Mouse (Mus musculus): ENCODE measurements at regions not wholly inside any gene's neighbourhood (a gene's known extent, or its start where the extent isn't known, plus 50 kb on each side); places are given as distances from the start of the nearest gene placed in this dataset.
"Not testable (repeated sequence)": the region's sequence is repeated elsewhere in the genome, so short reads cannot be mapped to it uniquely, and the experiment has no call there.

DNA sequence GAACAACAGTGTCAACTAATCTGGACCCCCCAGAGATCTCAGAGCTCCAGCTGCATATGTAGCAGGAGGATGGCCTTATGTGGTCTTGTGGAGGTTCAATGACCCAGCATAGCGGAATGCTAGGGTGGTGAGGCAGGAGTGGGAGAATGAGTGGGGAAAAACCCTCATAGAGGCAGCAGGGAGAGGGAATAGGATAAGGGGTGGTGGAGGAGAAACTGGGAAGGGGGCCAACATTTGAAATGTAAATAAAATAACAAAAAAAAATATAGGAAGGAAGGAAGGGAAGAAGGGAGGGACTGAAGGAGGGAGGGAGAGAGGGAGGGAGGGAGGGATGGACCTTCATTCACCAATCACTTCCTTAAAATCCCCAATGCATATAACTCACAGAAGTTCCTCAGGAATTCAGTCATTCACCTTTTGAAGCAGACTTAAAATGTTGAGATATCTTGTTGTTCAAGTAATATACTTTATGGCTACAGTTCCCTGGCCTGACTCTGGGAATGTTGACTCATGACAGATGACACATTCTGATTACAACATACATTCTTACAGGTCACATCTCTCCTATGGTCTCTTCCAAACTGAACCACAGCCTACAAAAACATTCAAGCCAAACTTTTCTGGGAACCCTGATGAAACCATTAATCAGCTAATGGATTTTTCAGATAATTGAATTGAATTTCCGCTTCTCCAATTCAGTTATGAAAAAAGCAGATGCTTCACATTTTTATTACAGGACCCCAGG, 471.3 kb upstream of the Htr2a start:
- ATAC-seq (replicated peaks; ENCODE audit: low FRiP score, poor library complexity, severe bottlenecking), result no peak

DNA sequence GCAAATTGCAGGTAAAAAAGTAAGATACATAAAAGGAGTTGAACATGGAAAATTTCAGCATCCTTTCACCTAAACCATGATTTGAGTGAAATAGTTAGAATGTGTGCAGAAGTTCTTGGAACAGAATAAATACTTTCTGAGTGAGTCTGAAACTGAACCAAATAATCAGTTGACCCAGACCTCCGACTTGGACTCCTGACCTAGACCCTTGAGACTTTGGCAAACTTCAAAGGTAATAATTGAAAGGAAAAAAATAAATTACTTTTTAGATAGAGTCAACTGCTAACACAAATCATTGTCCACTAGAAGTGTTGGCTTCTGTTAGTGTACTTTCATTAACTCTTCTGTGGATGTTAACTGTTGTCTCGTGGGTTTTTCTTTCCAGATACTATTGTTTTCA, 460.6 kb upstream of the Htr2a start:
- ATAC-seq (replicated peaks; ENCODE audit: low FRiP score, poor library complexity, severe bottlenecking), result no peak

DNA sequence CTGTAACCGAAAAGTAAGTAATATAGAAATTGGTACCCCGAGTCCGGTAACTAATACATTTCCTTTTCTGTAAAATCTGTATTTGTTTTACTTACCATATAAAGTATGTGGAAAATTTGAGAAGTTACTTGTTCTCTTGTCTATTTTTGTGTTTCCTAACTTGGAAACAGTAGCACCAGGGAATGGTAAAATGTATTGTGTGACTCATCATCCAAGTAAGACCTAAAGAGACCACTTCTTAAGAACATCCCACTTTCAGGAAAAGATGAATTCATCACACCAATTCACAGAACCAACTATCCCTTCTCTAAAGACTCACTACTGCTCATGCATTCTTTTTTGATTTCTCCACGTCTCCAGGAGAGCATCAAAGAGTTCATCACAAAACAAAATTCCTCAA, 457.6 kb upstream of the Htr2a start:
- no peak for ATAC-seq (replicated peaks; ENCODE audit: low FRiP score, poor library complexity, severe bottlenecking)

DNA sequence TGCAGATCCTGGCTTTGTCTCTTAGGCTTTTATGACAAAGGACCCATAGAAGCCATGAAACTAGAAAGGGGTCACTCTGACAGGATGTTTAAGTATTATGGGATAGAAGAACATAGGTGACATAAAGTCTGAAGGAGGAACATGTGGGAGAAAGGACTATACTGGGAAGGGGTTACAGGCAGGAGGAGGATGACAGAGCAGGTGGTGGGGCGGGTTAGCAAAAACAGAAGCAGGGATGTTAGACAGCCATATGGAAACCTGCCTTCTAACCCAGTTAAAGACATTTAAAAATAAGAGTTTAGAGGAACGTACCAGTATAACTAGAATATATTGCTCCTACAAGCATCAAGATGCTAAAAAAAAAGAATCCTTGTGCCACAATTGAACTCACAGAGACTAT, 438.9 kb upstream of the Htr2a start:
- ATAC-seq (replicated peaks; ENCODE audit: low FRiP score, poor library complexity, severe bottlenecking), result no peak

DNA sequence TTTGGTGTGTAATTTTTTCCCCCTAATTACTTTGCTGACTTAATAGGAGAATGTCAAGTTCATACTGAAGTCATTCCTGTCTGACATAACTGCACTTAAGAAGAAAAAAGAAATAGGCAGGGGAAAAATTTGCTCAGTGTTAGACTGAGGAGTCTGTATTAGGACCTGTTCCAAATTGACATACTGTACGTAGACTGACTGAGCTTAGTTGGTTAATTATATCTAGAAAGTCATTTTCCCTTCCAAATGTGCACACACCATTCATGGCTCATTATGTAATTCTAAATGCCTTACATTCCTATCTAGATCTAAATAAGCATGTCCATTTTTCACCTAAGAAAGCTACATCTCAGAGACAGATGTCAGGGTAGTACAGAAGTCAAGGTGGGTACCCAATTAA, 435.6 kb upstream of the Htr2a start:
- no peak for ATAC-seq (replicated peaks; ENCODE audit: low FRiP score, poor library complexity, severe bottlenecking)

DNA sequence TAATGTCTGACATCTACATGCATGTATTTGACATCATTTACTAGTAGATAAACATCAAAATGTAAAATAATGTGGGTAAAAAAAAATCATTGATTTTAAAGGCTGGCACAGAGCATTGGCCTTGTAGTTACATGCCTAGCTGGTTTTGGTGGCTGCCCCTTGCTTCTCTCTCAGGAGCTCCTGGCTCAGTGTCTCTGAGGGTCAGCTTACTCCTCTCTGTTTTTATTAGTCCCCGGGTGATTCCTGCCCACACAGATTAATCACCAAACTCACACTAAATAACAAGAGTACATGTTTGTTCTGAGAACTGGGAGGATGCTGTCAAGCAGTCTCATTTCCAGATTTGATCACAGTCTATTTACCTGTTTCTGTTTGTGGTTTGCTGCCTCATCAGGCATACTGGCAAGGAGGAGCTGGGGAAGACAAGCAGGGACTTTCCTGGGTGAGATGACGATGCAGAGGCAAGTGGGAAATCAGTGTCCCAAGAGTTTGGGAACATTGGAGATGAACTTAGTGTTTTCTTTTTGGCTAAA, 422.7 kb upstream of the Htr2a start:
- no peak for ATAC-seq (replicated peaks; ENCODE audit: low FRiP score, poor library complexity, severe bottlenecking)

DNA sequence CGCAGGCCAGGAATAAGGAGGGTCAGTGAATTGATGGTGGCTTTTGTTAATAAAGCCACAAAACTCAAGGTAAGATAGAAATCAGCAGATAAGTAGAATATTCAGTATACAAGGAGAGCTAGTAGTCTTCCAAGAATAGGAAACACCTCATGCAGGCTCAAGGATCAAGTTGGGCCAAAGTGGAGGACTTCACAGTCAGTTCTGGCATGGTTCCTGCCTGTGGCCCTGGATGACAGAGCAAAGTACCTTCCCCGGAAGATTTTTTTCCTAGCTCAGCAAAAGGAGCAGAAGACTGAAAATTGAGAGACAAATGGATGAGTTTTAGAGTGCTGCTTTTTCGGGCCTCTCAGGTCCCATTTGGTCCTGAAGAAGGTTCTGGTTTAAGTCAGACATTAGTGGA, 420.9 kb upstream of the Htr2a start:
- no peak for ATAC-seq (replicated peaks; ENCODE audit: low FRiP score, poor library complexity, severe bottlenecking)

DNA sequence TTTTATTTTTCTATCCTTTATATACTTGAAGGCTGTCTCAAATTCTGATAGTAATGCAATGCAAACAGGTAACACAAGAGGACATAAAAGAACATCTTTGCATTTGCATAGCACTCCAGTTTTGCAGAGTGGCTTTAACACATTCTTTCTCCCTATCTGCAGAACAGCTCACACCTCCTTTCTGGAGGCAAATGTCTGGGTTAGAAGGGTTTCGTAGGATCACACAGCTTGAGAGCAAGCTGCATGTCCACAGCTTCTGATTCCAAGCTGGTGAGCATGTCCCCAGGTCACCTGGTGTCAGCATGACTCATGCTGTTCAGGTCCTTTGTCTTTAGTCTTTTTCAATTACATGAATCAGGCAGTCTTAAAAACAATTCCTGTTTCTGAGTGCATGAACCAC, 418.5 kb upstream of the Htr2a start:
- no peak for ATAC-seq (replicated peaks; ENCODE audit: low FRiP score, poor library complexity, severe bottlenecking)

DNA sequence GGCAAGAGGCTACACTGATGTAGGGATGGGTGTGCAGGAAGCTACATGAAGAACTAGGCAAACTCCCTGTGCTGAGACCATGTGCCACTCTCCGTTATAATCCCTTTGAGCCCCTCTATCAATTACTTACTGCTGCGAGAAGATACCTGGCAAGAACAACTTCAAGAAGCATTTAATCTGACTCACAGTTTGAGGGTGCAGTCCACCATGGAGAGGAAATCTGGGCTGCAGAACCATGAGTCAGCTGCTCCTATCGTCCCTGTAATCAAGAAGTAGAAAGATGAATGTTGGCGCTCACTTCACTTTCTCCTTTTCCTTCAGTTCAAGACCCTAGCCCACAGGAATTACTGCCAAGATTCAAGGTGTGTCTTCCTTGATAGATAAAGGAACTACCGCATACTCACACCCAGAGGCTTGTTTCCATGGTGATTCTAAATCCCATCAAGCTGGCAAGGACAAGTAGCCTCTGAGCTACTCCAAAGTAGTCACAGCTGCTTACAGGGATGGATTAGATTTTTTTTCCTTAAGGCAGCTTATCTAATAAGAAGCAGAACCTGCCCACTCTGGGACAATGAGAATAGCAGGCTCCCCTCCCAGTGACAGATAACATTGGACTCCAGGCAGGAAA, 411.0 kb upstream of the Htr2a start:
- ATAC-seq (replicated peaks; ENCODE audit: low FRiP score, poor library complexity, severe bottlenecking), result no peak

DNA sequence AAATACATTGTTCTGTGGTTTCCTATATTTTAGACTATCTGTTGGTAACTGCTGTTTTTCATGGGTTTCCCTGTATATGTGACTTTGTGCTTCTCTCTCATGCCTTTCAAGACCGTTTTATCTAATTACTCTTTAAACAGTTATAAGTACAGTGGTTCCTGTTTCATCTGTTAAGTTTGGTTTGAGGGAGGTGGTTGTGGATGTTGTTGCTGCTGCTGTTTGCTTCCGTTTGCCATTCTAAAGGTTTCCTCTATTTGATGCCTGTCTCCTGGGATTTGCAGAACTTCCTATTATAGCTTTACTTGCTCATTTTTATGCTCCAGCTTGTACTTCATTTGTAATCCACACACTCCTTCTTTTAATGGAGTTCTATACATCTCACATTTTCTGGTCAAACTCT, 400.4 kb upstream of the Htr2a start:
- no peak for ATAC-seq (replicated peaks; ENCODE audit: low FRiP score, poor library complexity, severe bottlenecking)

DNA sequence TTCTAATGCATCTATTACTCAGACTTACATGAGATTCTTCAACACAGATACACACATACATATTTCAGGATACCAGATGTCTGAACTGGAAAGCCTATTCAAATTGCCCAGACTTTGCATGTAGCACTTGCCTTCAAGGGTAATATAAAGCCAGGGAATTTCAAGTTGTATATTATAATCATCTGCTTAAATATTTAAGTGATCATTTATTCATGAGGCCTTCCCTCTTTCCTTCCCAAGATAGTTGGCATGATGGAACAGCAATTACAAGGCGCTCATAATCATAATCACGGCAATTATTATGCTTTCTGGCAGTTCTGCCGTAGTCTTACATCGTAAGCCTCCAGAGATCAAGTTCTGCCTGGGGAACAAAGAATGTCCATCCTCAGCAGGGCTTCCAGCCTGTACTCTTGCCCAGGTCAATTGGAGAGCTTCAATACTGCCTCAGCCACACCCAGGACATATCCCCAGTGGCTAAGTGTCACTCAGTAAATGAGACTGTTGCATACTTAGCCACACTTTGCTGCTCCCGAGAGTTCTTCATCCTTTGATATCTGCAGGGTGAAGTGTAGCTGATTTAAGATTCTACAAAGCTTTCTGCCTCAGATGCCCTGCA, 391.3 kb upstream of the Htr2a start:
- no peak for ATAC-seq (replicated peaks; ENCODE audit: low FRiP score, poor library complexity, severe bottlenecking)

DNA sequence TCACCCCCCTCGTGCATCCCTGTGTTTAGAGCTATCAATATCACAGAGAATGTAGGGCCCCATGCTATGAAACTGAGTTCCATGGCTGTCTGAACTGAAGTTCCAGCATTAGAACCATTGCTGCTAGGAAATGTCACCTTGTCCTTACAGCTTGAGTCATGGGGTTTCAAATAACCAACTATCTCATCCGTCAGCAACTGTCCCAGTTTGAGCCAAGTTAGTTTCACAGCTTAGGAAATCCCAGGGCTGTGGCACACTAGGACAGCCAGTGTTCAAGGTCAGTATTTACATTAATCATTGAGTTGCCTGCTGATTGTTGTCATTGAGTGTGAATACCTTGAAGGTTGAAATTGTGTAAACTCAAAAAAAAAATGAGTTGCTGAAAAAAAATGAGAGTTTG, 390.6 kb upstream of the Htr2a start:
- ATAC-seq (replicated peaks; ENCODE audit: low FRiP score, poor library complexity, severe bottlenecking), result no peak

DNA sequence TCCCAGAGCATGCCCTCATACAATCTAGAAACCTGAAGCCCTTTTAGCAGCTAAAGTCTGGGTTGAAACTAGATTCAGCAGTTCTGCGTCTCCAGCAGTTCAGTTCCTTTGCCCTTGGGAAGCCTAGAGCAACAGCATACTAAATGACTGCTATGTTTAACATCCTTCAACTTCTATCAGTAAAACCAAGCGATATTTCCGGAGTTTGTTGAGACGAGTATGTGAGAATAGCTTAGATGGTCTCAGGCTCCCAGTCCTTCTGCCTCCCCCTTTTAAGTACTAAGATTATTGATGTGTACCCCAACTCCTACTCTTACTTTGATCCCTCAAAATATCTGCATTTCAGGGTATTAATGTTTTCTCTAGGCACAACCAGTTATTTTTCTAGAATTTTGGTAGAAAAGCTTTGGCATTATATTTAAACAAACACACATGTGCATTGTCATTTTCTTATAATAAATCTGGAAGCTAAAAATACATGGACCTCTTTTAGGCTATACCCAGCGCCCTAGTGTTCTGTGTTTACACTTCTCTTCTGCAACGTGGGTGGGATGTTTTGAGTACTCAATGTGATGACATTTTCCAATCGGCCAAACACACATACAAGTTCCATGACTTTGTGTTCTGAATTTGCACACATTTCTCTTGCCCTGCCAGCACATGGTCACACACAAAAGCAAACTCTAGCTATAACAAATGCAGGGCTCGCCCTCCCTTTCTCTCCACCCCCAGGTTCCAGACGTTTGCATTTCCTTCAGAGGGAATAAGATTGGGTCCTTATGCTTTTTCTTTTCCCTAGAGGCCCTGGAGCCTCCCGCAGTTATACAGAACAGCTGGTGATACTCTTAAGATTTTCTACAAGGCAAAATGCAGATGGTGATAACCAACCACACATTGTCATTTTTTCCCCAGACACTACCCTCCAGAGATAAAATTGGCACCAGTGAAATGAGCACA, 388.2 kb upstream of the Htr2a start:
- ATAC-seq (replicated peaks; ENCODE audit: low FRiP score, poor library complexity, severe bottlenecking), result no peak

DNA sequence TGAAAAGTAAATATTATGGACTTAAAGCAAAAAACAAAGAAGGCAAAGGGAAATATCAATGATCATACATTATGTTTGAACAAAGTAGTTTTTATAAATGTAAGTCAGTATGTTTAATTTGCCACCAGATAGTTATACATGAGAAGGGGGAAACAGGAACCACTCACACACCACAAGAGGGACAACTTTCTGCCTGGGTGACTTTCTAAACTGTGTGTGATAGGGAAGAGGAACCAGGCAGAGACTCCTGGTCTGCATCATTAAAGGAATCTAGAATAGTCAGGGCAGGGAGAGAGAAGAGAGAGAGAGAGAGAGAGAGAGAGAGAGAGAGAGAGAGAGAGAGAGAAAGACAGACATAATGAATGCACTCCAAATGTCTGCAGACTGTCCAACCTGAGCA, 385.6 kb upstream of the Htr2a start:
- no peak for ATAC-seq (replicated peaks; ENCODE audit: low FRiP score, poor library complexity, severe bottlenecking)

DNA sequence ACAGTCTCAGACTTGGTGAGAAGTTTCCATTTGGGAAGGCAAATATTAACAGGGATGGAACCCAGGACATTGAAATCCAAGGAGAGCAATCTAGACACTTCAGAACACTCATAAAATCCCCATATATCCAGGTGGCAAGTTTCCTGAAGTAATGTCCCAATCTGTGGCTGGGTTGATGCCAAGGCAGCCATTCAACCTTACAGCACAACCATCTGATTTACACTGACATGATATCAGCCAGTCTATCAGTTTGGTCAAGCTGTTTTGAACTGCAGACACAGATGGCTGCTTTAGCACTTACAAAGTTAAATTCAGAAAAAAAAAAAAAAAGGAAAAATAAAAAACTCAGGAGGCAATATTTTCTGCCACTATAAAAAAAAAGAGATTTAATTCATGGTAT, 381.2 kb upstream of the Htr2a start:
- no peak for ATAC-seq (replicated peaks; ENCODE audit: low FRiP score, poor library complexity, severe bottlenecking)

DNA sequence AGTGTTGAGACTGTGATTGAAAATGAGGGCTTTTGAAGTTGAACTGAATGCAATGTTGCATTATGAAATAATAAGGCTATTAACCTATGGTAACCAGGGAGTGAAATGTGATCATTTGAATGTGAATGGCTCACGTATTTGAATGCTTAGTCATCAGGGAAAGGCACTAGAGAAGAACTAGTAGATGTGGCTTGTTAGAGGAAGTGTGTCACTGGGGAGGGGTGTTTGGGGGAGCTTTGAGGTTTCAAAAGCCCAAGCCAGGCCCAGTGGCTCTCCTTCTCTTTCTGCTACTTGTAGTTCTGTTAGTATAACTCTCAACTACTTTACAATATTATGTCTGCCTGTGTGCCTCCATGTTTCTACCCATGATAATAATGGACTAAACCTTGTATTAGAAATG, 373.6 kb upstream of the Htr2a start:
- ATAC-seq (replicated peaks; ENCODE audit: low FRiP score, poor library complexity, severe bottlenecking), result no peak

DNA sequence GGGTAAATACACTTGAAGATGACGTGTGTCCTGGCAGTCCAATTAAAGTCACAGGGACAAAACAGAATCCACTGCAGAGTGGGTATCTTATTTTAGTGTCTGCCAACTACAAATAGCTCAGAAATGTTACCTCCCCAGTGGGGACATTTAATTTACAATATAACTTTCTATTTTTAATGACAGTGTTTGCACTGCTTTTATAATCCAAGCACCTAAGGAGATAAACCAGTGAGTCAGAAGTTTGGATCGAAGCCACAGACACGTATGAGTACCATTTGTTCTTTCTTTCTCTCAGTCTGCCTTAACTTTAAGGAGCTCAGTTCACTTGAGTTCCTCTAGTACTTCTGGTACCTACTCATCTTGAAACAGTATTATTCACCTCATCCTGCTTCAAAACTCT, 346.1 kb upstream of the Htr2a start:
- ATAC-seq (replicated peaks; ENCODE audit: low FRiP score, poor library complexity, severe bottlenecking), result no peak

DNA sequence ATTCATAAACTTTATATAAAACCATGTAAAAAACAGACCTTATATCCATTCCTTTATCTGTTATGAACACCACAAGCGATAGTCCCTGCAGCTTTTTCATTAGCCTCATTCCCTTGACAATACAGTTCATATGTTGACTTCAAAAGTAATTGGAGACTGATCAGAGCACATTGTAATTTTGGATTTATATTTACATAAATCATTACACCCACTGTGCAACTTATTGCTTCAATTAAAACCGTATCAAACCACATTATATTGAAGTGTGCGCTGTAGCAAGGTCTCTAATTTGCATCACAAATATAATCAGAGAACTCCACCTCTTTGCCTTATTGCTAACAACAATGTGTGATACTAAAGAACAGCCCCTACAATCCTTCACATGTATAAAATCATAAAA, 336.2 kb upstream of the Htr2a start:
- ATAC-seq (replicated peaks; ENCODE audit: low FRiP score, poor library complexity, severe bottlenecking), result no peak

DNA sequence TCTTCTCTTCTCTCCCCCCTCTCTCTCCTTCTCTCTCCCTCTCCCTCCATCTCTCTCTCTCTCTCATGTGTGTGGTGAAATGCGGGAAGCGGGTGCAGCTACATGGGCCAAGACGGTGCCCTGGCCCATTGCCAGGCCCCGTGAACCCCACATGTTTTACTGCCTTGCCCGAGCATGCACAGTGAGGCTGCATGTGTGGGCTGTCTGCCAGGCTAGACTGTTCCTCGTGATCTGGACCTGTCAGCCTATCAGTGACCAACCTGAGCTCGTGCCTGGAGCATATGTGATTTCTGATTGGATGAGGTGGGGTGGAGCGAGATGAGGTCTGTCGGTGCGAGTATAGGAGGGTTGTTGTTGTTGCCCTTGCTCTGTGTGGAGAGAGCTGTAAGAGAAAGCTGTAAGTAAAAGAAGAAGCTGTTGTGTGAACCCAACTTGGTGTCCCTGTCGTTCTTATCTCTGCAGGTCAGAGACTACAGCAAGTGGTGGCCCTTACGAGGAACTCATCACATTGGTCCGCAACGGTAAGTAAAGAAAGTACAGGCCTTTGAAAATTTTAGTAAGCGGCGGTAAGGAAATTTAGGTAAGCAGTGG, 333.8 kb upstream of the Htr2a start:
- no peak for ATAC-seq (replicated peaks; ENCODE audit: low FRiP score, poor library complexity, severe bottlenecking)

DNA sequence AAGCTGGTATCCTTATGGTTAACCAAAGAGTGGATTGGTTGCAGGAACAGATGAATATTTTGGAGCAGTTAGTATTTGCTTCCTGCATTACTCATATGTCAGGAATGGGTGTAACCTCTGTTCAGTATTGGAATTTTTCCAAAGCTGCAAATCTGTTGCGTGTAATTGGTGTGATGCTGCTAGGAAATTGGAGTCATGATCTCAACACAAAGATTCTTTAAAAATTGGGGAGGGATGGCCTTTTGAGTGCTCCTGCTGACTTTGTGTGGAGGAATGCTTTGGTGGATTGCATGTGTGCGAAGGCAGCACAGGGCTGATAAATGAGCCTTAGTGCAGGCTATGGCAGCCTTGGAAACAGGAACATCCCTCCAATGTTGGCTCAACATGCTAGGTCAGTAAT, 331.2 kb upstream of the Htr2a start:
- ATAC-seq (replicated peaks; ENCODE audit: low FRiP score, poor library complexity, severe bottlenecking), result not testable (repeated sequence)
